Mouse (Mus musculus): ENCODE measurements around the gene Os9. TPM values are rescaled to one million over a fixed set of nuclear protein-coding genes. Genes with fewer than 3 reads are reported as not detected.
A peak's percentile ranks its signal among the peaks of the same experiment; 100 is the strongest.

Gene Os9
- polyA plus RNA-seq, 1 experiment from 2014 or later, result 126 TPM

- Histone ChIP-seq H3K27ac (ENCODE audit: low read length) (no peak overlapping the region), H3K36me3 (ENCODE audit: control insufficient read depth, insufficient read depth) (peaks cover 13% of the 10 kb centered on the region), H3K4me1 (replicated peaks; ENCODE audit: control insufficient read depth, insufficient read depth, low read length) (peaks cover 24% of the 10 kb centered on the region), H3K4me3 (replicated peaks; ENCODE audit: low read length) (peak overlapping the region; percentile 28), H3K9ac (replicated peaks; ENCODE audit: low read depth, low read length) (peak overlapping the region; percentile 33), H3K9me3 (ENCODE audit: control insufficient read depth, low read length) (no peaks in the 10 kb centered on the region), H3K4me2 (ENCODE audit: low read length) (peak overlapping the region; percentile 54), H3K27me3 (replicated peaks; ENCODE audit: control insufficient read depth, insufficient read depth, low read length) (peaks cover 36% of the 10 kb centered on the region)
- WGBS, result 6% methylated on average over 47 of the region's 51 CpGs
- peak; percentile 49 for ATAC-seq
Observed at GRCm38 (mm10) chr10:127091507-127092396, 29.2 kb downstream of the Os9 start.

GRCm38 (mm10) chr10:127090560-127091411 is 30.1 kb downstream of the Os9 start:
- H3K4me1 ChIP-seq (replicated peaks; ENCODE audit: control insufficient read depth, insufficient read depth, low read length), result peaks cover 24% of the 10 kb centered on the region
- peaks cover 36% of the 10 kb centered on the region for H3K27me3 ChIP-seq (replicated peaks; ENCODE audit: control insufficient read depth, insufficient read depth, low read length)
- H3K9me3 ChIP-seq (ENCODE audit: control insufficient read depth, low read length), result no peaks in the 10 kb centered on the region
- H3K27ac ChIP-seq (ENCODE audit: low read length), result no peak overlapping the region
- peaks cover 8% of the 10 kb centered on the region; the same call in 1 of the 2 replicates for H3K36me3 ChIP-seq (ENCODE audit: control insufficient read depth, insufficient read depth)
- peak overlapping the region; percentile 33 for H3K9ac ChIP-seq (replicated peaks; ENCODE audit: low read depth, low read length)
- WGBS, result 7% methylated on average over 57 of the region's 57 CpGs
- peak overlapping the region; percentile 28 for H3K4me3 ChIP-seq (replicated peaks; ENCODE audit: low read length)
- peak overlapping the region; percentile 54 for H3K4me2 ChIP-seq (ENCODE audit: low read length)
- ATAC-seq, result peak; percentile 43

- peaks cover 26% of the 10 kb centered on the region for H3K27me3 ChIP-seq (replicated peaks; ENCODE audit: control insufficient read depth, insufficient read depth, low read length)
- peaks cover 21% of the 10 kb centered on the region for H3K4me1 ChIP-seq (replicated peaks; ENCODE audit: control insufficient read depth, insufficient read depth, low read length)
- H3K9me3 ChIP-seq (ENCODE audit: control insufficient read depth, low read length), result no peaks in the 10 kb centered on the region
- H3K4me3 ChIP-seq (replicated peaks; ENCODE audit: low read length), result no peak overlapping the region
- WGBS, result 73% methylated on average over 6 of the region's 6 CpGs
- peaks cover 4% of the 10 kb centered on the region; the same call in 1 of the 2 replicates for H3K36me3 ChIP-seq (ENCODE audit: control insufficient read depth, insufficient read depth)
- H3K4me2 ChIP-seq (ENCODE audit: low read length), result no peak overlapping the region
- no peak overlapping the region for H3K27ac ChIP-seq (ENCODE audit: low read length)
- H3K9ac ChIP-seq (replicated peaks; ENCODE audit: low read depth, low read length), result no peak overlapping the region
- ATAC-seq, result no peak
Observed at GRCm38 (mm10) chr10:127085633-127086032, 35.3 kb downstream of the Os9 start.

- Histone ChIP-seq H3K27ac (ENCODE audit: low read length) (no peak overlapping the region), H3K9me3 (ENCODE audit: control insufficient read depth, low read length) (no peaks in the 10 kb centered on the region), H3K9ac (replicated peaks; ENCODE audit: low read depth, low read length) (no peak overlapping the region), H3K4me3 (replicated peaks; ENCODE audit: low read length) (no peak overlapping the region), H3K27me3 (replicated peaks; ENCODE audit: control insufficient read depth, insufficient read depth, low read length) (peaks cover 26% of the 10 kb centered on the region), H3K4me2 (ENCODE audit: low read length) (no peak overlapping the region), H3K36me3 (ENCODE audit: control insufficient read depth, insufficient read depth) (peaks cover 4% of the 10 kb centered on the region; the same call in 1 of the 2 replicates), H3K4me1 (replicated peaks; ENCODE audit: control insufficient read depth, insufficient read depth, low read length) (peaks cover 24% of the 10 kb centered on the region)
- no peak for ATAC-seq
- WGBS, result 85% methylated on average over 9 of the region's 9 CpGs
Observed at GRCm38 (mm10) chr10:127085052-127085451, 35.9 kb downstream of the Os9 start.

GRCm38 (mm10) chr10:127083915-127084306 is 37.0 kb downstream of the Os9 start:
- peaks cover 26% of the 10 kb centered on the region for H3K4me1 ChIP-seq (replicated peaks; ENCODE audit: control insufficient read depth, insufficient read depth, low read length)
- H3K4me3 ChIP-seq (replicated peaks; ENCODE audit: low read length), result no peak overlapping the region
- H3K27me3 ChIP-seq (replicated peaks; ENCODE audit: control insufficient read depth, insufficient read depth, low read length), result peaks cover 15% of the 10 kb centered on the region
- peaks cover 4% of the 10 kb centered on the region; the same call in 1 of the 2 replicates for H3K36me3 ChIP-seq (ENCODE audit: control insufficient read depth, insufficient read depth)
- no peak for ATAC-seq
- H3K27ac ChIP-seq (ENCODE audit: low read length), result no peak overlapping the region
- no peak overlapping the region for H3K9ac ChIP-seq (replicated peaks; ENCODE audit: low read depth, low read length)
- no peaks in the 10 kb centered on the region for H3K9me3 ChIP-seq (ENCODE audit: control insufficient read depth, low read length)
- WGBS, result 58% methylated on average over 5 of the region's 5 CpGs
- H3K4me2 ChIP-seq (ENCODE audit: low read length), result no peak overlapping the region

GRCm38 (mm10) chr10:127083292-127083914 is 37.5 kb downstream of the Os9 start:
- no peak overlapping the region for H3K4me2 ChIP-seq (ENCODE audit: low read length)
- H3K4me3 ChIP-seq (replicated peaks; ENCODE audit: low read length), result no peak overlapping the region
- H3K27ac ChIP-seq (ENCODE audit: low read length), result no peak overlapping the region
- H3K9ac ChIP-seq (replicated peaks; ENCODE audit: low read depth, low read length), result no peak overlapping the region
- H3K4me1 ChIP-seq (replicated peaks; ENCODE audit: control insufficient read depth, insufficient read depth, low read length), result peaks cover 29% of the 10 kb centered on the region
- H3K36me3 ChIP-seq (ENCODE audit: control insufficient read depth, insufficient read depth), result peaks cover 4% of the 10 kb centered on the region; the same call in 1 of the 2 replicates
- WGBS, result 37% methylated on average over 8 of the region's 8 CpGs
- no peak for ATAC-seq
- peaks cover 14% of the 10 kb centered on the region for H3K27me3 ChIP-seq (replicated peaks; ENCODE audit: control insufficient read depth, insufficient read depth, low read length)
- no peaks in the 10 kb centered on the region for H3K9me3 ChIP-seq (ENCODE audit: control insufficient read depth, low read length)

- Histone ChIP-seq H3K27me3 (replicated peaks; ENCODE audit: control insufficient read depth, insufficient read depth, low read length) (peaks cover 11% of the 10 kb centered on the region), H3K9ac (replicated peaks; ENCODE audit: low read depth, low read length) (peak overlapping the region; percentile 83; the same call in 1 of the 2 replicates), H3K27ac (ENCODE audit: low read length) (no peak overlapping the region), H3K4me2 (ENCODE audit: low read length) (peak overlapping the region; percentile 88), H3K9me3 (ENCODE audit: control insufficient read depth, low read length) (no peaks in the 10 kb centered on the region), H3K4me1 (replicated peaks; ENCODE audit: control insufficient read depth, insufficient read depth, low read length) (peaks cover 39% of the 10 kb centered on the region), H3K36me3 (ENCODE audit: control insufficient read depth, insufficient read depth) (no peaks in the 10 kb centered on the region), H3K4me3 (replicated peaks; ENCODE audit: low read length) (peak overlapping the region; percentile 79)
- 0 out of 2 replicates have a peak, but pooled peaks have one; percentile 14 for ATAC-seq
- 29% methylated on average over 8 of the region's 8 CpGs for WGBS
Observed at GRCm38 (mm10) chr10:127081996-127082620, 38.8 kb downstream of the Os9 start.

GRCm38 (mm10) chr10:127080901-127081780 is 39.8 kb downstream of the Os9 start:
- Histone ChIP-seq H3K4me1 (replicated peaks; ENCODE audit: control insufficient read depth, insufficient read depth, low read length) (peaks cover 39% of the 10 kb centered on the region), H3K27me3 (replicated peaks; ENCODE audit: control insufficient read depth, insufficient read depth, low read length) (peaks cover 11% of the 10 kb centered on the region), H3K4me3 (replicated peaks; ENCODE audit: low read length) (peak overlapping the region; percentile 79), H3K4me2 (ENCODE audit: low read length) (peak overlapping the region; percentile 88), H3K27ac (ENCODE audit: low read length) (no peak overlapping the region; the same call in 1 of the 2 replicates), H3K9me3 (ENCODE audit: control insufficient read depth, low read length) (no peaks in the 10 kb centered on the region), H3K9ac (replicated peaks; ENCODE audit: low read depth, low read length) (peak overlapping the region; percentile 83), H3K36me3 (ENCODE audit: control insufficient read depth, insufficient read depth) (no peaks in the 10 kb centered on the region)
- ATAC-seq, result no peak
- 2% methylated on average over 48 of the region's 48 CpGs for WGBS

Data from forebrain, embryonic 16.5 days (tissue).